Mouse (Mus musculus): ENCODE results near the gene Slc16a5. TPM values are rescaled to one million over a fixed set of nuclear protein-coding genes. Genes with fewer than 3 reads are reported as not detected.
A peak's percentile ranks its signal among the peaks of the same experiment; 100 is the strongest.

The Slc16a5 gene
- polyA plus RNA-seq, 1 experiment from 2014 or later, result 0.20 TPM

DNA sequence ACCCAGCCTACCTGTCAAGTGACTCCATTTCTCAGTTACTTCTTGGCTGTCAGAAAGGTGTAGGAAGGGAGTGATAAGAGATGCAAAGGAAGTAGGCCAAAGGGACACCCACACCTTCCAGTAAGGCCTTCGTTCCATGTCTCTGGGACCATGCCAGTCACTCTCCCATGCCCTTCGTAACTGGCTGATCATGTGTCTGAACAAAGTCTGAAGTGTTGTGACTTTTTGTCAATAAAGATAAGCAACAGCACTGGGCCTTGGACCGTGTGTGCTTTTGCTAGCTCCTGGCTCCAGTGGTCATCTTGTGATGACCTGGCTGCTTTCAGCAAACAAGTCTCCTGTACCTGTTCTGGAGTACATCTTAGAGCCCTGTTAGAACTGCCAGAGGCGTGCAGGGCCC lies 29.5 kb upstream of the Slc16a5 start:
- H3K4me2 ChIP-seq, result no peak overlapping the region
- no peaks in the 10 kb centered on the region for H3K9me3 ChIP-seq
- H3K27ac ChIP-seq (replicated peaks), result no peak overlapping the region
- peaks cover 11% of the 10 kb centered on the region for H3K27me3 ChIP-seq
- WGBS, result 86% methylated on average over 4 of the region's 4 CpGs
- H3K4me1 ChIP-seq (replicated peaks), result peaks cover 21% of the 10 kb centered on the region
- ATAC-seq (ENCODE audit: low read depth), result no peak
- no peak overlapping the region for H3K9ac ChIP-seq
- no peak overlapping the region for H3K4me3 ChIP-seq
- peaks cover 47% of the 10 kb centered on the region for H3K36me3 ChIP-seq

DNA sequence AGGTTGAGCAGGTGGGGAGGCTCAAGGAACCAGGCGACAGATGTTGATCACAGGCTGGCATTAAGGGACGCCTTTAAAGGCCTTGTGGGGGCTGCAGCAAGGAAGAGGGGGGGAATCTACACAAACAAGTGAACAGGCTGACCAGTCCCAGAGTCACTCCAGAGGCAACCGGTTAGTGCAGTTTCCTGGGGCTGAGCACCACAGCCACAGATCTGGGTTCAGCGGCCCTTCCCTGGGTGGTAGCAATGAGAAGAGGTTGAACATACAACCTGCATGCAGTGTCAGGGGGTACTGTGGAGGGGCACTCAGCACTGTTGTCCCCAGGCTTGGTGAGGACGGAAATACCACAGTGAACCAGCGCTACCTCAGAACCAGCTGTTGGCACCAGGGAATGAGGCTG lies 28.9 kb upstream of the Slc16a5 start:
- Histone ChIP-seq H3K4me1 (replicated peaks) (peaks cover 18% of the 10 kb centered on the region), H3K9ac (no peak overlapping the region), H3K27me3 (peaks cover 11% of the 10 kb centered on the region), H3K36me3 (peaks cover 46% of the 10 kb centered on the region), H3K27ac (replicated peaks) (no peak overlapping the region), H3K9me3 (no peaks in the 10 kb centered on the region), H3K4me3 (no peak overlapping the region), H3K4me2 (no peak overlapping the region)
- no peak for ATAC-seq (ENCODE audit: low read depth)
- WGBS, result 84% methylated on average over 6 of the region's 6 CpGs

DNA sequence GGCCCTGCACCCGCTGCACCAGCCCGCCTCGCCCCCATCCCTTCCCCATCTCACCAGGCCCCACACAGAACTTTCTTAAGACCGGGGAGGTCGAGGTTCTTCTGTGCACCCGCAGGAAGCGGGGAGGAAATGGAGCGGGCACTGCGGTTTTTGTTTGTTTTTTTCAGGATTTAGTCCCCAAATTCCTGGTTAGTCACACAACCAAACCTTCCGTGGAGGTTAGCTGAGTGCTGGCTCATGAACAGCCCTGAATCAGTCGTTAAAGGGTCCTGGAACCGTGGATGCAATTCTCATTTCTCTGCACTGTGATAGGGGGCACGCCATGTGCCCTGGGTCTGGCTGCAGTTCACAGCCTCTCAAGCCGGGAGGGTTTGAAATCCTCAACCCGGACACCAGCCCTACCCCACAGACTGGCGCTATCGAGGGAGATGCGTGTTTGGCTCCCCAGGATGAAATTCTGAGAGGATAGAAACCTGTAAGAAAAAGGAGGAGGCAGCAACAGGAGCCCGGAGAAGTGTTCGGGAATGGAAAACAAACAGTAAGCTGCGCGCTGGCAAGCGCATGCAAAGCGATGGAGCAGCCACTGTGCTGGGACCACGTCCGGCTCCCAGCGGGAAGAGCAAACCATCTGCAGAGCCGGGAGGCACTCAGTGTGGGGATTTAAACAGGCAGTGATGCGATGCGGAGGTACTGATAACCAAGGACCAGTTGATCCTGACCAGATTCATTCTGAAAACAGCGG lies 26.5 kb upstream of the Slc16a5 start:
- no peak for ATAC-seq (ENCODE audit: low read depth)
- peak overlapping the region; percentile 54 for H3K4me2 ChIP-seq
- peaks cover 18% of the 10 kb centered on the region for H3K4me1 ChIP-seq (replicated peaks)
- H3K9me3 ChIP-seq, result 0 out of 2 replicates have a peak, but pooled peaks cover 10% of the 10 kb centered on the region
- peak overlapping the region; percentile 66 for H3K9ac ChIP-seq
- 5% methylated on average over 31 of the region's 31 CpGs for WGBS
- peaks cover 24% of the 10 kb centered on the region for H3K36me3 ChIP-seq
- peak overlapping the region; percentile 38; the same call in 1 of the 2 replicates for H3K27ac ChIP-seq (replicated peaks)
- H3K27me3 ChIP-seq, result peaks cover 11% of the 10 kb centered on the region
- H3K4me3 ChIP-seq, result peak overlapping the region; percentile 30

DNA sequence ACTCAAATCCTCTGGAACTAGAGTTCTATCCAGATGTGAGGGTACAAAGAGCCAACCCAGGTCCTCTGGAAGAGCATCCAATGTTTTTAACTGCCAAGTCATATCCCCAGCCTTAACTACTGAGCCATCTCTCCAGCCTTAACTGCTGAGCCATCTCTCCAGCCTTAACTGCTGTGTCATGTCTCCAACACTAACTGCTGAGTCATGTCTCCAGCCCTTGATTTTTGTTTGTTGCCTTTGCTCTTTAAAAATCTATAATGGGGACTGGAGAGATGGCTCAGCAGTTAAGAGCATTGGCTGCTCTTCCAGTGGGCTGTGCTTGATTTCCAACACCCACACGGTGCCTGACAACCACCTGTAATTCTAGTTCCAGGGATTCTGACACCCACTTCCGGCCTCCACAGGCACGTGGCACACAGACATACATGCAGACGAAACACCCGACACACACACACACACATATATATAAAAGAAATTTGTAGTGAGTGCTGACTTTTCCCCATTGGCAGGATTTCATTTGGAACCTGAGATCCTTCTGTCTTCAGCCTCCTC lies 24.6 kb upstream of the Slc16a5 start:
- no peak for ATAC-seq (ENCODE audit: low read depth)
- 85% methylated on average over 5 of the region's 5 CpGs for WGBS

DNA sequence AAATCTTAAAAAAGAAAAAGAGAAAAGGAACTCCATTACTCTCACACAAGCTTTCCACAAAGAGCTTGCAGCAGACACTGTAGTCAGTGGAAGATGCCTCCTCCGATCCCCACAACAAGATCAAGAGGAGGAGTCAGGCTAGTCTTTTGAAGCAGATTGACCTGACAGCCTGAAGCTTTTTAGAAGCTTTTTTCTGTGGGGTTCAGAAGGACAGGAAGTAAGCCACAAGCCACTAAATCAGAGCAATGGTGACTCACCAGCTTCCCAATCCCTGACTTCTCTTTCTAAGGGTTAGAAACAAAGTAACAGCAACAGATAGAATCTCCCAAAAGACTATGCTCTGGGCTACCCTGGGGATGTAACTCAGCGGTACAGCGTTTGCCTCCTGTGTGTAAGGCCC lies 22.9 kb upstream of the Slc16a5 start:
- Histone ChIP-seq H3K27ac (replicated peaks) (no peak overlapping the region), H3K4me3 (no peak overlapping the region), H3K4me2 (no peak overlapping the region), H3K36me3 (no peaks in the 10 kb centered on the region), H3K9ac (no peak overlapping the region), H3K9me3 (0 out of 2 replicates have a peak, but pooled peaks cover 10% of the 10 kb centered on the region), H3K4me1 (replicated peaks) (peaks cover 18% of the 10 kb centered on the region), H3K27me3 (peaks cover 11% of the 10 kb centered on the region)
- no peak for ATAC-seq (ENCODE audit: low read depth)
- WGBS, result 89% methylated on average over 3 of the region's 3 CpGs

More for the DNA sequence above, 24.6 kb upstream of the Slc16a5 start:
- Histone ChIP-seq H3K27me3 (peaks cover 11% of the 10 kb centered on the region), H3K9ac (no peak overlapping the region), H3K4me1 (replicated peaks) (peaks cover 18% of the 10 kb centered on the region), H3K9me3 (0 out of 2 replicates have a peak, but pooled peaks cover 10% of the 10 kb centered on the region), H3K36me3 (peaks cover 5% of the 10 kb centered on the region; the same call in 1 of the 2 replicates), H3K4me3 (no peak overlapping the region), H3K4me2 (no peak overlapping the region), H3K27ac (replicated peaks) (no peak overlapping the region)

DNA sequence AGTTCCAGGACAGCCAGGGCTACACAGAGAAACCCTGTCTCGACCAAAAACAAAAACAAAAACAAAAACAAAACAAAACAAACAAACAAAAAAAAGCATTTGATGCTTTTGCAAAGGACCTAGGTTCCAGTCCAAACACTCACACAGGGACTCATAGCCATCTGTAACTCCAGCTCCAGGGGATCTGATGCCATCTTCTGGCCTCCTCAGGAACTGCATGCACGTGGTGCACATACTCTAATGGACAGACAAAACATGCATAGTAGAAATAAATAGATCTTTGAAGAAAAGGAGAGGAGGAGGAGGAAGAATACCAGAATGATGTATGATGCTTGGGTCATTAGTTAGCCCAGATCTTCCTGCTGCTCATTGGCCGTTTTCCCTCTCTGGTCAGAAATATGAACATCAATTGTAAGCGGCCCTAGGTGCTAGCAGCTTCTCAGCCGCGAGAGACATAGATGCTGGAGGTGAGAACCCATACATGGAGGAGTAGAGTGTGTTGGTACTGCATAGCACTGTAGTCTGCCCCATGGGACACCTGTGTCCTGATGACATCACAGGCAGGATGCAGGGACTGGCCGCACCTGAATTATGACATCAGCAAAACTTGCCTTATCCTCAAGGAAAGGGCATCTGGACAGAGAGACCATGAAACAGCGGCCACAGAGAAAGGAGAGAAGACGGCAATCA lies 22.2 kb upstream of the Slc16a5 start, which contains the start of gene Trim80:
Trim80 (plus strand) TSS at position 640 of the 690 bp plus-strand sequence.
- no peak within 1 kb of the TSS for H3K27ac ChIP-seq (replicated peaks)
- no peak for ATAC-seq (ENCODE audit: low read depth)
- H3K9me3 ChIP-seq, result 0 out of 2 replicates have a peak, but pooled peaks cover 10% of the 10 kb centered on the region
- no peak within 1 kb of the TSS for H3K4me3 ChIP-seq
- H3K36me3 ChIP-seq, result no peaks in the 10 kb centered on the region
- H3K9ac ChIP-seq, result no peak within 1 kb of the TSS
- no peak within 1 kb of the TSS for H3K4me2 ChIP-seq
- peaks cover 8% of the 10 kb centered on the region for H3K27me3 ChIP-seq
- 94% methylated on average over 9 of the region's 9 CpGs for WGBS
- peaks cover 16% of the 10 kb centered on the region for H3K4me1 ChIP-seq (replicated peaks)

DNA sequence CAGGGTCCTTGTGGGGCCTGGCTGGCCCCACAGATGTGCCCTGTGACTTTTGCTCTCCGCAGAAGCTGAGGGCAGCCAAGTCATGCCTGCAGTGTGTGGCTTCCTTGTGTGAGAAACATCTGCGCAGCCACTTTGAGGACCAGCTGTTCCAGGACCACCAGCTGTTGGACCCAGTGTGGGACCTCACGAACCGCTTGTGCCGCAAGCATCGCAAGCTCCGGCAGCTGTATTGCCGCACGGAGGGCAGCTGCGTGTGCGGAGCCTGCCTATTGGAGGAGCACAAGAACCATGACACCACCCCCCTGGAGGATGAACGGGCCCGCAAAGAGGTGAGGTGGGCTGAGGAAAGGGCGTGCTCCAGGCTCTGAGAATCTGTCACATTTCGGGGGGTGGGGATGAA lies 20.9 kb upstream of the Slc16a5 start:
- WGBS, result 44% methylated on average over 15 of the region's 15 CpGs
- Histone ChIP-seq H3K9me3 (0 out of 2 replicates have a peak, but pooled peaks cover 10% of the 10 kb centered on the region), H3K9ac (no peak overlapping the region), H3K36me3 (no peaks in the 10 kb centered on the region), H3K4me2 (no peak overlapping the region), H3K4me3 (no peak overlapping the region), H3K4me1 (replicated peaks) (peaks cover 3% of the 10 kb centered on the region), H3K27ac (replicated peaks) (no peak overlapping the region), H3K27me3 (peaks cover 4% of the 10 kb centered on the region; the same call in 1 of the 2 replicates)
- no peak for ATAC-seq (ENCODE audit: low read depth)

DNA sequence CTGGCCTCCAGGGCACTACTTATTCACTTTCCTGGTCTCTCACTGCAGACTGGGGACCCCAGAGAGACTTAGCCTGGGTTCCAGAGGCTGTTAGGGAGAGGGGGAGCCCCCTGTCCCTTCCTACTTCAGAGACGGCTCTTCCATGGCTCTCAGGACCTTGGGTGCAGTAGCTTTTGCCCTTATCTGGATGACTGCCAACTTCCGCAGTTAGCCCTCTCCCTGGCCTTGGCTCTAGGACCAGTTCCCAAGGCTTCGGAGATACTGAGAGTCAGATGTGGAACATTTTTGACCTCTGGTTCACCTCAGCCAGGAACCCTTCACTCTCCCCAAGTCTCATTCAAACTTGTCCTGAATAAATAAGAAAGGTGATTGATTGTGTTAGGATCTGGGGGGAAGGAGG lies 15.4 kb upstream of the Slc16a5 start:
- Histone ChIP-seq H3K4me2 (no peak overlapping the region), H3K4me3 (no peak overlapping the region), H3K4me1 (replicated peaks) (no peaks in the 10 kb centered on the region), H3K27ac (replicated peaks) (no peak overlapping the region), H3K27me3 (no peaks in the 10 kb centered on the region), H3K36me3 (no peaks in the 10 kb centered on the region), H3K9ac (no peak overlapping the region), H3K9me3 (no peaks in the 10 kb centered on the region)
- no peak for ATAC-seq (ENCODE audit: low read depth)
- WGBS, result 67% methylated on average over 3 of the region's 3 CpGs

DNA sequence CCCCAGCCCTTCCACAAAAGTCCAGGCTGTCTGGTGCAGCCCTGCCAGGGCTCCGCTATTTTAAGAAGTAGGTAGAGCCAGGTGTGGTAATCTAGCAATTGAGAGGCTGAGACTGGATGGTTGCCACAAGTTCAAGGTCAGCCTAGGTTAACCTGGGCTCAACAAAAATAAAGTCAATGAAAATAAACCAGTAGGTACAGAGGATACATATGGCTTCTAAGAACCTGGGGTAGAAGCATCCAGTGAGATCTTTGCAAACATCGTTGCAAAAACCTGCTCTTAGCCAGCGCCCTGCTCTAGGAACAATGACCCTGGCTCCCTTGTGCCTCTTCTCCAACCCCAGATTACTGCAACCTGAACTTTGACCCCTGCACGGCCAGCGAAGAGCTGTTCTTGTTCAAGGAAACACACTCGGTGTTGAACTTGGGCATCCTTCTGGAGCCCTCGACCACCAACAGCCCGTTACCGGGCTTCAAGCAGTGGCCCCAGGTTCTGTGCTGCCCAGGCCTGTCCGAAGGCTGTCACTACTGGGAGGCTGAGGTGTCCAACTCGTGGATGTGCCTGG lies 14.9 kb upstream of the Slc16a5 start:
- H3K27ac ChIP-seq (replicated peaks), result no peak overlapping the region
- no peaks in the 10 kb centered on the region for H3K27me3 ChIP-seq
- WGBS, result 88% methylated on average over 11 of the region's 11 CpGs
- H3K4me2 ChIP-seq, result no peak overlapping the region
- ATAC-seq (ENCODE audit: low read depth), result no peak
- no peaks in the 10 kb centered on the region for H3K4me1 ChIP-seq (replicated peaks)
- no peak overlapping the region for H3K4me3 ChIP-seq
- H3K36me3 ChIP-seq, result no peaks in the 10 kb centered on the region
- no peak overlapping the region for H3K9ac ChIP-seq
- no peaks in the 10 kb centered on the region for H3K9me3 ChIP-seq

DNA sequence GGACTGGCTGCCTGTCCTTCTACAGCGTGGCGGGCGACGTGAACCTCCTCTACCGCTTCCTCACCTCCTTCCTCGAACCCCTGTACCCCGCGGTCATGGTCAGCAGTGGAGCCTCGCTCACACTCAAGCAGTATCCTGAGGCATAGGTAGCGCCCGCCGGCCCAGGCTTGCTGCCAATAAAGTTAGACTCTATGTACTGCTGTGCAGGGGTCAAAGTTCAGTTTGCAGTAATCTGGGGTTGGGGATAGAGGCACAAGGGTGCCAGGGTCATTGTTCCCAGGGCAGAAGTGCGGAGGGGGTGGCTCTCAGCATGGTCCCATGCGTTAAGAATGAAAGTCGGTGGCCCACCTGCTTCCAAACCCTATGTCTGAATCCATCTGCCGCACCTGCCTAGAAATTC lies 14.2 kb upstream of the Slc16a5 start:
- Histone ChIP-seq H3K27ac (replicated peaks) (no peak overlapping the region), H3K27me3 (no peaks in the 10 kb centered on the region), H3K9me3 (no peaks in the 10 kb centered on the region), H3K36me3 (no peaks in the 10 kb centered on the region), H3K4me1 (replicated peaks) (no peaks in the 10 kb centered on the region), H3K4me2 (no peak overlapping the region), H3K4me3 (no peak overlapping the region), H3K9ac (no peak overlapping the region)
- 87% methylated on average over 16 of the region's 16 CpGs for WGBS
- ATAC-seq (ENCODE audit: low read depth), result no peak

DNA sequence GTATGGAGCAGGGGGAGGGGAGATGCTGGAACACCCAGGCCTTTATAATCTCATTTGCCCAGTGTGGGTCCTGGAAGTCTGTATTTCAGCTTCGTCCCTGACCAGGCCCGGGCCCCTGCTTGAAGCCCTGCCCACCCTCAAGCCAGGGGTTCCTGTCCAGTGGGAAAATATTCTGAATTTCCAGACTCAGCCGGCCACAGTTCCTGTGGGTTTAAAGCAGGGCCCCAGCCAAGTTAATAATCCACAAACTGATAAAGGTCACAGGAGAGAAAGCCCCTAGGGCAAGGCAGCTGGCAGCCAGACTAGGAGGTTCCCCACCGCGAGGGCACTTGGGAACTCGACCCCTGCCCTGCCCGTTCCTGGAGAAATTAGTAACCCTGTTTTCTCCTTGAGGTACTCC lies 13.3 kb upstream of the Slc16a5 start:
- Histone ChIP-seq H3K27me3 (no peaks in the 10 kb centered on the region), H3K4me1 (replicated peaks) (no peaks in the 10 kb centered on the region), H3K36me3 (no peaks in the 10 kb centered on the region), H3K27ac (replicated peaks) (no peak overlapping the region), H3K9ac (no peak overlapping the region), H3K4me2 (no peak overlapping the region), H3K9me3 (no peaks in the 10 kb centered on the region), H3K4me3 (no peak overlapping the region)
- 52% methylated on average over 7 of the region's 7 CpGs for WGBS
- no peak for ATAC-seq (ENCODE audit: low read depth)

DNA sequence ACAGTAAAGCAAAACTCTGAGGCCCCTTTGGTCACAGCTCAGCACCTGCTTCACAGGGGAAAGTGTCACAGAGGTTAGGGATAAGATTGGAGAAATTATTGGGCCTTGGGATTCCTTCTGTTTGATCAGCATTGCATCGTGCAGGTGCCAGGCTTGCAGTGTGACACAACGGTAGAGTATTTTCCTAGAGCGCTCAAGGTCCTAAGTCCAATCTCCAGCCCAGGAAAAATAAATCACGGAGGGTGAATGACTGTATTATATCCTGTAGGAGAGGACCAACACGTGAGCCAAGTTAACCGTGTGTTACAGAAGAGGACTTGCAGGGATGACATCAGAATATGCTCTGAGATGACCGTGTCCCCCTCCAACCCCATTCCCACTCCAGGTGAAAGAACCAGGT lies 12.1 kb upstream of the Slc16a5 start:
- Histone ChIP-seq H3K9ac (no peak overlapping the region), H3K27ac (replicated peaks) (no peak overlapping the region), H3K4me1 (replicated peaks) (no peaks in the 10 kb centered on the region), H3K27me3 (no peaks in the 10 kb centered on the region), H3K36me3 (no peaks in the 10 kb centered on the region), H3K9me3 (no peaks in the 10 kb centered on the region), H3K4me3 (no peak overlapping the region), H3K4me2 (no peak overlapping the region)
- WGBS, result 84% methylated on average over 7 of the region's 7 CpGs
- no peak for ATAC-seq (ENCODE audit: low read depth)

All from neural tube, embryonic 13.5 days (tissue).